Mouse (Mus musculus): ENCODE data around the gene Cyp1a1. TPM values are rescaled to one million over a fixed set of nuclear protein-coding genes. Genes with fewer than 3 reads are reported as not detected.

Cyp1a1 gene
- polyA plus RNA-seq, 1 experiment from 2014 or later, result 0.04 TPM

- H3K4me3 ChIP-seq, result no peak overlapping the region
- H3K27me3 ChIP-seq (ENCODE audit: low read depth, poor library complexity, severe bottlenecking), result no peaks in the 10 kb centered on the region
- 88% methylated on average over 6 of the region's 6 CpGs for WGBS
- H3K27ac ChIP-seq (replicated peaks), result no peak overlapping the region
- DNase-seq (ENCODE audit: low spot score), result no peak
- H3K4me1 ChIP-seq, result peaks cover 4% of the 10 kb centered on the region
- no peaks in the 10 kb centered on the region for H3K36me3 ChIP-seq
- H3K9me3 ChIP-seq (replicated peaks), result no peaks in the 10 kb centered on the region
Observed at GRCm38 (mm10) chr9:57660501-57660900, 27.2 kb upstream of the Cyp1a1 start.

DNA sequence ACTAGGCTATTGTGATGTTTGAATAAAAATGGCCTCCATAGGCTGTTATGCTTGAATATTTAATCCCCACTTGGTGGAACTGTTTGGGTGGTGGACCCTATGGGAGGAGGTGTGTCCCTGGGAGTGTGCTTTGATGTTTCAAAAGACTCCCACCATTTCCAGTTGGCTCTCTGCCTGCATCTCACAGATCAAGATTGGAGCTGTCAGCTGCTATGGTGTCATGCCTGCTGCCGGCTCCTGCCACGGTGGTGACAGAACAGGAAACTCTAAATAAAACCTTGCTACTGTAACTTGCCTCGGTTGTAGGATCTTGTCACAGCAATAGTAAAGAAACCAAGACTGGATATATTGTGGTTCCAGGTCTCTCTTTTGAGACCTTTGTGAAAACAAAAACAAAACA, 26.2 kb upstream of the Cyp1a1 start:
- no peak for DNase-seq (ENCODE audit: low spot score)

DNA sequence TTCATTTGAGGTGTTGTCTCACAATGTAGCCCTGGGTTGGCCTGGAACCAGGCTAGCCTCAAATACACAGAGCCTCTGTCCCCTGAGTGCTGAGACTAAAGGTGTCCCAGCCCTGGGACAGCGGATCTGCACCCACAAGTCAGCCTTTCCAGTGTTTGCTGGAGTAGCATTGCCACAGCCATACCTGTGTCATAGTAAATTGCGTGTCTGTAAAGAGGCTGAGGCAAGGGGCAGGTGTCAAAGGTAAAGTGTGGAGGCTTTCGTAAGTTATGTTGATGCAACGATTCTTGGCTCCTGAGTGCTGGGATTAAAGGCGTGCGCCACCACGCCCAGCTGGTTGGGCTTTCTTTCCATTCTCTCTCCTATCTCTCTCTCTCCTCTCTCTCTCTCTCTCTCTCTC, 23.1 kb upstream of the Cyp1a1 start:
- H3K9me3 ChIP-seq (replicated peaks), result no peaks in the 10 kb centered on the region
- no peaks in the 10 kb centered on the region for H3K4me1 ChIP-seq
- H3K4me3 ChIP-seq, result no peak overlapping the region
- no peak overlapping the region for H3K27ac ChIP-seq (replicated peaks)
- no peak for DNase-seq (ENCODE audit: low spot score)
- WGBS, result 76% methylated on average over 7 of the region's 7 CpGs
- no peaks in the 10 kb centered on the region for H3K36me3 ChIP-seq
- H3K27me3 ChIP-seq (ENCODE audit: low read depth, poor library complexity, severe bottlenecking), result no peaks in the 10 kb centered on the region

More for the DNA sequence above, 26.2 kb upstream of the Cyp1a1 start:
- no peaks in the 10 kb centered on the region for H3K9me3 ChIP-seq (replicated peaks)
- WGBS, result 80% methylated on average over 3 of the region's 3 CpGs
- no peaks in the 10 kb centered on the region for H3K27me3 ChIP-seq (ENCODE audit: low read depth, poor library complexity, severe bottlenecking)
- no peaks in the 10 kb centered on the region for H3K4me1 ChIP-seq
- H3K4me3 ChIP-seq, result no peak overlapping the region
- H3K36me3 ChIP-seq, result no peaks in the 10 kb centered on the region
- no peak overlapping the region for H3K27ac ChIP-seq (replicated peaks)

- DNase-seq (ENCODE audit: low spot score), result no peak
- H3K4me3 ChIP-seq, result no peak overlapping the region
- no peaks in the 10 kb centered on the region for H3K9me3 ChIP-seq (replicated peaks)
- no peaks in the 10 kb centered on the region for H3K36me3 ChIP-seq
- H3K27me3 ChIP-seq (ENCODE audit: low read depth, poor library complexity, severe bottlenecking), result no peaks in the 10 kb centered on the region
- H3K27ac ChIP-seq (replicated peaks), result no peak overlapping the region
- H3K4me1 ChIP-seq, result no peaks in the 10 kb centered on the region
- 88% methylated on average over 8 of the region's 8 CpGs for WGBS
Observed at GRCm38 (mm10) chr9:57666536-57666935, 21.2 kb upstream of the Cyp1a1 start.

GRCm38 (mm10) chr9:57667136-57667535, 20.6 kb upstream of the Cyp1a1 start:
- no peaks in the 10 kb centered on the region for H3K27me3 ChIP-seq (ENCODE audit: low read depth, poor library complexity, severe bottlenecking)
- no peaks in the 10 kb centered on the region for H3K4me1 ChIP-seq
- H3K9me3 ChIP-seq (replicated peaks), result no peaks in the 10 kb centered on the region
- no peak for DNase-seq (ENCODE audit: low spot score)
- 83% methylated on average over 3 of the region's 3 CpGs for WGBS
- H3K36me3 ChIP-seq, result no peaks in the 10 kb centered on the region
- H3K4me3 ChIP-seq, result no peak overlapping the region
- no peak overlapping the region for H3K27ac ChIP-seq (replicated peaks)

DNA sequence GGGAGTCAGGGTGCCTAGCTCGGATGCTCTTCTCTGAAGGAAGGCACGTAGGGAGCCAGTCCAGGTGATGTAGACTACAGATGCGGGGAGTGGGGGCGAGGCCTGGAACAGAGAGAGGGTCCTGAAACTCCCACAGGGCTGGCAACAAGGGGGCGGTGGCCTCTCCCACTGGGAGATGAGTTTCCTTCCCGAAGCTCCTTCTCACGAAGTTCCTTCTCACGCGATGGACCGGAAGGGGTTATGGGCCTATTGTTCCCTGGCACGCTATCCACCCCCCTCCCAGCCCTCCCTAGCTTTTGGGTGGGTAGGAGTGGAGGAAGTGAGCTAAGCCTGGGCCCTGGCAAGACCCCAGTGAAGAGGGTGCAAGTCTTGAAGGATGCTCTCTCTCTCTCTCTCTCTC, 19.9 kb upstream of the Cyp1a1 start:
- Histone ChIP-seq H3K36me3 (no peaks in the 10 kb centered on the region), H3K27me3 (ENCODE audit: low read depth, poor library complexity, severe bottlenecking) (no peaks in the 10 kb centered on the region), H3K9me3 (replicated peaks) (no peaks in the 10 kb centered on the region), H3K4me1 (no peaks in the 10 kb centered on the region), H3K27ac (replicated peaks) (no peak overlapping the region), H3K4me3 (no peak overlapping the region)
- DNase-seq (ENCODE audit: low spot score), result no peak
- WGBS, result 63% methylated on average over 11 of the region's 11 CpGs

GRCm38 (mm10) chr9:57668277-57668676, 19.5 kb upstream of the Cyp1a1 start:
- H3K4me1 ChIP-seq, result no peaks in the 10 kb centered on the region
- no peak overlapping the region for H3K4me3 ChIP-seq
- no peak for DNase-seq (ENCODE audit: low spot score)
- no peaks in the 10 kb centered on the region for H3K9me3 ChIP-seq (replicated peaks)
- no peaks in the 10 kb centered on the region for H3K36me3 ChIP-seq
- WGBS, result 64% methylated on average over 1 of the region's 1 CpGs
- no peaks in the 10 kb centered on the region for H3K27me3 ChIP-seq (ENCODE audit: low read depth, poor library complexity, severe bottlenecking)
- no peak overlapping the region for H3K27ac ChIP-seq (replicated peaks)

- H3K27me3 ChIP-seq (ENCODE audit: low read depth, poor library complexity, severe bottlenecking), result no peaks in the 10 kb centered on the region
- no peaks in the 10 kb centered on the region for H3K36me3 ChIP-seq
- H3K4me1 ChIP-seq, result no peaks in the 10 kb centered on the region
- DNase-seq (ENCODE audit: low spot score), result no peak
- H3K4me3 ChIP-seq, result no peak overlapping the region
- no peaks in the 10 kb centered on the region for H3K9me3 ChIP-seq (replicated peaks)
- 80% methylated on average over 3 of the region's 3 CpGs for WGBS
- H3K27ac ChIP-seq (replicated peaks), result no peak overlapping the region
Observed at GRCm38 (mm10) chr9:57669566-57669965, 18.2 kb upstream of the Cyp1a1 start.

DNA sequence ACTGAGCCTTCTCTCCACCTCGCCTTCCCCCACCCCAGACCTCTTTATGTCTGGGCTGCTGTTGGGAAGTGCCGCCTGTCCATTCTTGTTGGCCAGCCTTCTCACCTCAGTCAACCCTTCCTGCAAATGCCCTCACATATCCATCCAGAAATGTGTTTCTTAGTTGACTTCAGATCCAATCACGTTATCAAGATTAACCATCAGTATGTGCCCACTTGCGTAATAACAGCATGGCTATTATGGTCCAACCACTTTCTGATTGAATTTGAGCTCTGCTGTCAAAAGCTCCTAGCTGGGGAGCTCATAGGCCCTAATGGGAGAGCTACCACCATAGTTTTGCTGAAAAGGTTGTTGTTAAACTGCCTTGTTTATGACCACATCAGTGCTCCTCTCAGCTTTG, 16.7 kb upstream of the Cyp1a1 start:
- Histone ChIP-seq H3K4me1 (no peaks in the 10 kb centered on the region), H3K27ac (replicated peaks) (no peak overlapping the region), H3K9me3 (replicated peaks) (no peaks in the 10 kb centered on the region), H3K36me3 (no peaks in the 10 kb centered on the region), H3K4me3 (no peak overlapping the region), H3K27me3 (ENCODE audit: low read depth, poor library complexity, severe bottlenecking) (no peaks in the 10 kb centered on the region)
- WGBS, result 92% methylated on average over 4 of the region's 4 CpGs
- no peak for DNase-seq (ENCODE audit: low spot score)

- no peaks in the 10 kb centered on the region for H3K4me1 ChIP-seq
- no peaks in the 10 kb centered on the region for H3K27me3 ChIP-seq (ENCODE audit: low read depth, poor library complexity, severe bottlenecking)
- 87% methylated on average over 5 of the region's 5 CpGs for WGBS
- no peak overlapping the region for H3K27ac ChIP-seq (replicated peaks)
- no peak overlapping the region for H3K4me3 ChIP-seq
- H3K9me3 ChIP-seq (replicated peaks), result no peaks in the 10 kb centered on the region
- no peak for DNase-seq (ENCODE audit: low spot score)
- H3K36me3 ChIP-seq, result no peaks in the 10 kb centered on the region
Observed at GRCm38 (mm10) chr9:57671500-57671899, 16.2 kb upstream of the Cyp1a1 start.

DNA sequence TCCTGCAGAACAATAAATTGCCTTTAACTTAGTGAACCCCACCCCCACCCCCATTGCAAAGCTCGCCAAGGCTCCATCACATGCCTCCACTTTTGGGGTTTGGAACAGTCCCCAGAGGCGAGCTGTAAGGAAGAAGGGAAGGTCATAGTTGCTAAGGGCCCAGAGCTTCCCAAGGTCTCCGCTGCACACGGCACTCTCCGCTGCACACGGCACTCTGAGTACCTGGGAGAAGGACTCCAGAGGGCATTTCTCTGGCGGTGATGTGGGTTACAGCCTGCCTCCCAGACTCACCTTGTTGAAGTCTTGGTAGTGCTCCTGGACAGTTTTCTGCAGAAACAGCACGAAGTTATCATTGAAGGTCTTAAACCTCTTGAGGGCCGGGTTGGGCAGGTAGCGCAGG, 6.3 kb upstream of the Cyp1a1 start:
- Histone ChIP-seq H3K9me3 (replicated peaks) (no peaks in the 10 kb centered on the region), H3K4me1 (no peaks in the 10 kb centered on the region), H3K36me3 (no peaks in the 10 kb centered on the region), H3K27ac (replicated peaks) (no peak overlapping the region), H3K27me3 (ENCODE audit: low read depth, poor library complexity, severe bottlenecking) (no peaks in the 10 kb centered on the region), H3K4me3 (no peak overlapping the region)
- no peak for DNase-seq (ENCODE audit: low spot score)
- WGBS, result 88% methylated on average over 10 of the region's 10 CpGs

GRCm38 (mm10) chr9:57683520-57683919, 4.2 kb upstream of the Cyp1a1 start, which contains the start of gene Cyp1a2:
TSS of gene Cyp1a2 (minus strand) at chr9:57683703.
- 90% methylated on average over 5 of the region's 5 CpGs for WGBS
- no peaks in the 10 kb centered on the region for H3K9me3 ChIP-seq (replicated peaks)
- H3K4me3 ChIP-seq, result no peak within 1 kb of the TSS

DNA sequence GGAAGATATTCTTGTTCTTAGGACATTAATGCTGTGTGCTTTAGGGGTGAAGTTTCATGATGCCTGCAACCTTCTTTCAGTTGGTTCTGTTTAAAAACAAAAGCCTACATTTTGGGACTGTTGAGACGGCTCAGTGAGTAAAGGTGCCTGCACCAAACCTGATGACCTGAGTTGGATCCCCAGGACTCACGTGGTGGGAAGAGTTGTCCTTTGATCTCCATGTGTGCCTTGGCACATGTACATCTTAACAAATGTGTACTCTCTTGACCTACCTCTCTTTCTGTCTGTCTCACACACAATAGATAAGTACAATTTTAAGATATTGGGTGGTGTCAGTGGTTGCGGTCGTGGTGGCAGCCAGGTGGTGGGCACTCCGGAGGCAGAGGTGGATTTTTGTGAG, 1.7 kb upstream of the Cyp1a1 start:
- no peak overlapping the region for H3K4me3 ChIP-seq
- no peaks in the 10 kb centered on the region for H3K9me3 ChIP-seq (replicated peaks)
- no peaks in the 10 kb centered on the region for H3K36me3 ChIP-seq
- WGBS, result 91% methylated on average over 5 of the region's 5 CpGs
- no peak overlapping the region for H3K27ac ChIP-seq (replicated peaks)
- no peaks in the 10 kb centered on the region for H3K4me1 ChIP-seq
- no peaks in the 10 kb centered on the region for H3K27me3 ChIP-seq (ENCODE audit: low read depth, poor library complexity, severe bottlenecking)
- DNase-seq (ENCODE audit: low spot score), result no peak

More at GRCm38 (mm10) chr9:57683520-57683919, 4.2 kb upstream of the Cyp1a1 start, which contains the start of gene Cyp1a2:
- H3K27me3 ChIP-seq (ENCODE audit: low read depth, poor library complexity, severe bottlenecking), result no peaks in the 10 kb centered on the region
- H3K4me1 ChIP-seq, result no peaks in the 10 kb centered on the region
- DNase-seq (ENCODE audit: low spot score), result no peak
- no peaks in the 10 kb centered on the region for H3K36me3 ChIP-seq
- H3K27ac ChIP-seq (replicated peaks), result no peak within 1 kb of the TSS

- 52% methylated on average over 2 of the region's 2 CpGs for WGBS
- Histone ChIP-seq H3K4me3 (no peak overlapping the region), H3K36me3 (no peaks in the 10 kb centered on the region), H3K27ac (replicated peaks) (no peak overlapping the region), H3K27me3 (ENCODE audit: low read depth, poor library complexity, severe bottlenecking) (peaks cover 2% of the 10 kb centered on the region; the same call in 1 of the 2 replicates), H3K9me3 (replicated peaks) (no peaks in the 10 kb centered on the region), H3K4me1 (0 out of 2 replicates have a peak, but pooled peaks cover 3% of the 10 kb centered on the region)
- no peak for DNase-seq (ENCODE audit: low spot score)
Observed at GRCm38 (mm10) chr9:57688158-57688557, 430 bp downstream of the Cyp1a1 start.
